Mouse (Mus musculus) kidney, adult 2 months (tissue): ENCODE measurements around the gene Tmem167b.

ENCODE experiments used
- CTCF ChIP-seq: fragments of 200-500 bp; conservative IDR thresholded peaks from 2 replicates; pipeline ENCODE4 v1.5.1; 2011; ENCODE audit warnings: low read depth, mild to moderate bottlenecking, control low read depth, low read length, moderate library complexity, mixed read lengths; ENCODE audit not compliant: insufficient read depth, insufficient read length
- POLR2A ChIP-seq: fragments of 200-500 bp; IDR thresholded peaks from one replicate; pipeline ENCODE4 v1.6.1; 2011; ENCODE audit warnings: low read depth, low read length, control low read depth

- TF ChIP-seq CTCF (no peak), POLR2A (no peak)
These were observed 53.4 kb downstream of the Tmem167b start for GRCm38 (mm10) chr3:108508745-108509474.
